Mouse (Mus musculus) adipocyte (in vitro differentiated cells): ENCODE data around the gene Golga2.

Source experiments
- DNase-seq: peaks from one replicate; pipeline ENCODE4 v3.0.0-alpha.2; 2016; ENCODE audit warnings: low spot score

Gene Golga2

GRCm38 (mm10) chr2:32343351-32343671 lies 56.1 kb downstream of the Golga2 start:
- no peak for DNase-seq

- no peak for DNase-seq
Observed at GRCm38 (mm10) chr2:32344056-32344455, 56.9 kb downstream of the Golga2 start.

DNA sequence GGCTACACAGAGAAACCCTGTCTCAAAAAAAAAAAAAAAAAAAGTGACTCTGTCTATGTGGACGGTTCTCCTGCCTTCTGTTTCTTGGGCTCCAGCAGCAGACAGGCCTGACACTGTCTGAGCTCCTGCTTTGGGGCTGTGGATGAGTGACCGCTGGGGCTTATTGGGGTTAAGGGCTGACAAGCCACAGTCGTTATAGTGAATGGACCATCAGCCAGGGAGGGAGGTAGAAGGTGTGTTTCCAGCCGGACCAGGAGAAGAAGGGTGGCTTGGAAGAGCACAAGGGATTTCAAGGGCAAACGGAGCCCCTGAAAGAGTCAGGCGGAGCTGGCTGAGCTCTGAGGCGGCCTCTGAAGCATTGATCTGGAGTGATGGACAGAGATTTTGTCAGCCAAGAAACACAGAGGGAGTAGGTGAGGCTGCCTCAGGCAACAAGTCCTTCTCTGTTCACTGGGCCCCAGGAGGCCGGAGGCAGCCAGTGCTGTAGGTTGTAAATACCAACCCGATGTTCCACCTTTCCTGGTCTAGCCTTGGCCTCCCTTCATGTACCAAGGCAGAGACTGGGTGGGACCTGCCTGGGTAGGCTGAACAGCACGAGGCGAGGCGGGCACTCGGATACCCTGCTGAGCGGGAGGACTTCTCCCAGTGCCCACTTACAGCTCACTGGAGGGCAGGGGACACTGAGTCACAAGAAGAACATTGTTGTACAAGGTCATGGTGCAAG lies 57.6 kb downstream of the Golga2 start:
- DNase-seq, result no peak

DNA sequence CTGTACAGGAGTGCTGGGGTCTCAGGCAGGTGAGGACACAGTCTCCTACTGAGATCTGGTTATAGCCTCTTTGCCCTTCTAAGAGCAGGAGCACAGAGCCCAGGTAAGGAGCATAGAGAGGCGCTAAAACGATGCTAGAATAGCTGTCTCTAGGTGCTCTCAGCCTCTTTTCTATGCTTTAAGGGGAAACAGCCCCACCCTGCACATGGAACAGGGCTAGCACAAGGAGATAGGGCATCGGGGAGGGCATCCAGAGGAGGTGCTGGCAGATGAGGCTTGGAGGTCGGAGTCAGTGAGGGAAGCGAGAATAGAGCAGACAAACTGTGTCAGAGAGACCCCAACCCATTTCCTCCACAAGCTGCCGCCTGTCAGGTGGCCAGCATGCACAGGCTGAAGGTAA lies 59.8 kb downstream of the Golga2 start:
- DNase-seq, result no peak

- DNase-seq, result no peak
Observed at GRCm38 (mm10) chr2:32348311-32348710, 61.1 kb downstream of the Golga2 start.

- no peak for DNase-seq
Observed at GRCm38 (mm10) chr2:32349625-32350255, 62.6 kb downstream of the Golga2 start.

DNA sequence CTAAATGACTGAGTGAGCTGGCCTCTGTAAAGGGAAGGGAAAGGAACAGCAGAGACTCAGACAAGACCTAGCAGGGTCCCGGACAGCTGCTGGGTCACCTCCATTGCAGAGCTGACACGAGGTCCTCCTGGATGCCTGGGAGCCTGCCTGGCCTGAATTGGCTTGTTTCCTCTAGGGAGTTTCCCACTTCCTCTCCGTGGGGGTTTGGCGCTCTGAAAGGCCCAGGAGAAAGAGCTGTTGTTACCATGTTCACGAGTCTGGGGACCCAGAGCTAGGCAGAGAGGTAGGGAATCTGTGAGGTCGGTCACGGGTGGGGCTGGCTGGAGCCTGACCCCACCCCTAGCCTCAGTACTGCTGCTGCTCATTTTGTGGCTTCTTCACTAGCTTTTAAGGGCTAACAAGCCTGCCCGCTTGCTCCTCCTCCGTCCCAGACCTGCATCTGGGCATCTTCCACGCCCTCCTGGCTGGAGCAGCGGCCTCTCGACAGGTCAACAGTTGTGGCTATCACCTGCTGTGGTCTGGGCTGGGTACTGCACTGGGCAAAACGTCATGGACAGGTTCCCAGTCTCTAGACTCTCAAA lies 63.4 kb downstream of the Golga2 start:
- no peak for DNase-seq

GRCm38 (mm10) chr2:32351471-32351961 lies 64.3 kb downstream of the Golga2 start:
- DNase-seq, result no peak

GRCm38 (mm10) chr2:32352151-32353006 lies 65.2 kb downstream of the Golga2 start, which contains the start of gene Ciz1:
Gene Ciz1, plus strand, starts transcription at chr2:32352327.
- DNase-seq, result no peak

DNA sequence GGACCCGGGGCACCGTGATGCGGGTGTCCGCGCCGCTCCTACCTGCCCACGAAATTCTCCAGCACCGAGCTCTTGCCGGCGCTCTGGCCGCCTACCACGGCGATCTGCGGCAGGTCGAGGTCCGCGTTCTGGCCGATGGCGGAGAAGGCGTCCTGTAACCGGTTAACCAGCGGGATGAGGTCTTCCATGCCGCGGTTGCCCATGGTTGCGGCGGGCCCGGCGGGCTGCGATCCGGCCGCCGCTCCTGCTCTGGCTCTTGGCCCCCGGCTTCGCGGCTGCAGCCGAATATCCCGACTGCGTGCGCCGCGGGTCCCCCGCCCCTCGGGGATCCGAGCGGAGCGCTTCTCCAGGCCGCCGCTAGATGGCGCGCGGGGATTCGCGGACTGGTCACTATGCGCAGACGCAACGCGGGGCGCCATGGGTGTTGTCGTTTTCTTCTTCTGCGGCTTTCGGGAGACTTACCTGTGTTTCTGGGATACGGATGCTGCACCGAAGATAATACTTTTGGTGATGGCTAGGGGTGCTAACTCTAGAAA lies 65.9 kb downstream of the Golga2 start, which contains the start of gene Dnm1:
TSS of gene Dnm1 (minus strand) at position 332 of the 536 bp plus-strand sequence.
- DNase-seq, result peak; percentile 88

DNA sequence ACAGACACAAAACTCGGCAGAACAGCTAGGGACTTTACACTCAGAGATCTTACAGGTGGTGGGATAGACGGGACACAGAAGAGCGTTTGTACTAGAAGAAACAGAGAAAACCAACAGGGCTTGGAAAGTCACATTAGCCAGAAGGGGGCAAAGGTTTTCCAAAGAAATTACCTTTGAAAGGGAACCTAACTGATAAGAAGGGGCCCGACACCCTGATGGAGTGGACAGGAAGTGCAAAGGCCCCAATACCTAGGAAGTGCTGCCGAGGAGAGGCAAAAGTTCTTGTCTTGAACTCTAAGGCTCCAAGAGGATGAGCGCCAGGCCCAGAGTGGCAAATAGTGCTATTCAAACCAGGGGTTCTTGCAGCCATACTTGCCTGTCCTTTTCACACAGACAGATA lies 66.7 kb downstream of the Golga2 start:
- DNase-seq, result no peak

DNA sequence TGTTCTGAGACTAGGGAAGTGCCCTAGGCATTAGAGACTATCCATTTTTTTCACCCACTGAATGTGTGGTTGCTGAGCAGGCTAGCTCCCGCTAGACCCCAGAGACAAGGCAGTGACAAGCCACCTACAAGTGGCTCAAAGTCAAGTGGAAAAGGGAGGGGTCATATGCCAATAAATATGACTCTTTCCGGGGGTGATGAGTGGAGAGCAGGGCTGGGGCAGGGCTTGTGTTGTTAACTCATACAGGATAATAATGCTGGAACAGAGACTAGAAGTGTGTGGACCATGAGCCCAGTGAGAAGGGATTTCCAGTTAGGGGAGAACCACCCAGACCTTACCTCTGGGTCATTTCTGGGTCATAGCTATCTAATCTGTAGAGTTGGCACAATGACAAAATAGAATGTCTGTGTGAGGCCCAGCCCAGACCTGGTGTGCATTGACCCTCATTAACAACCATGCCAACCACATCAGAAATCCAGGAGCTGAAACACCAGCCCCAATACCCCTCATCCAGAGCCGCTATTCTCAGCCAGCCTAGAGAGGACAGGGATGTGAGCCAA lies 67.2 kb downstream of the Golga2 start:
- no peak for DNase-seq

DNA sequence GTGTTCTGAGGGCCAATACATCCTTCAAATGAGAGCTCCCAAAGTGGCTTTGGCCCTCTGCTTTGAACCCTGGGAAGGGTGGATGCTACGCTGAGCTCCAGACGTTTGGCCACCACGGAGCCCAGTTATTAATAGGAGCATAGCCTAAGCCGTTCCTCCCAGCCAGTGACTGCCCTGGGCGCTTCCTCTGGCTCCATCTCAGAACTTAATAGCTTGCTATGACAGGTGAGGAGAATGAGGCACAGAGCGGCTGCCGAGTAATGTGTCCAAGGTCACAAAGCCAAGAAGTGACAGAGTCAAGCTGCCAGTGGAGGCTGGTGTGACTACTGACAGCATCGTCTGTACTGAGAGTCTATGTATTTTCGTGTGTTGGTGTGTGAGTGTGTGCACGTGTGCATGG lies 69.0 kb downstream of the Golga2 start:
- no peak for DNase-seq
